Mouse (Mus musculus): ENCODE measurements around the gene Catip. TPM values are rescaled to one million over a fixed set of nuclear protein-coding genes. Genes with fewer than 3 reads are reported as not detected.

Gene Catip
- total RNA-seq, 2 experiments from 2014 or later, result 0.44 TPM; not detected in 1

DNA sequence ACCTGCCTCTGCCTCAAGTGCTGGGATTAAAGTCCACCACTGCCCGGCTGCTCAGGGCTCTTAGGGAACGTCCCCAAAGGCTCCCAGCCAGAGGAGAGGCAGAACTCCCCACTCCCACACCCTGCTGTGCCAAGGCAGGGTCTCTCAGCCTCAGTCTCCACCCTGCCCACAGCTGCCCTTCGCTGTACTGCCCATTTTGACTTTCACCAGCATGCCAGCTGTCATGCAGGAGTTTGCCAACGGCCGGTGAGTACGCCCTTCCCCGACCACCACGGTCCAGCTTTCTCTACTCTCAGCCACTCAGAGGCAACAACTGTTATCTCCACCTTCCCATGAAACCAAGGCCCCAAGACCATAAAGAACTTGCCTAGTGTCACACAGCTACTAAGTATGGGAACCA, 22.6 kb downstream of the Catip start:
- no peak for DNase-seq

DNA sequence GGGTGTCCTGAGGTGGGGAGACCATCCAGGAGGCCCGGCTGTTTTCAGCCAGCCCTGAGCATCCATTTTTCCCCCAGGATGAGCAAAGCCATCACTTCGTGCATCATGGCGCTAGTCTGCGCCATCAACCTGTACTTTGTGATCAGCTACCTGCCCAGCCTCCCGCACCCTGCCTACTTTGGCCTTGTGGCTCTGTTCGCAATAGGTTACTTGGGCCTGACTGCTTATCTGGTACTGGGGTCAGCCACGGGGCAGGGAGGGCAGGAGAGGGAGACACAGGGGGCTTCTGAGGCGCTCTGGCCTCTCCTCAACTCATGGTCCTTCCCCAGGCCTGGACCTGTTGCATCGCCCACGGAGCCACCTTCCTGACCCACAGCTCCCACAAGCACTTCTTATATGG, 23.2 kb downstream of the Catip start:
- DNase-seq, result no peak

DNA sequence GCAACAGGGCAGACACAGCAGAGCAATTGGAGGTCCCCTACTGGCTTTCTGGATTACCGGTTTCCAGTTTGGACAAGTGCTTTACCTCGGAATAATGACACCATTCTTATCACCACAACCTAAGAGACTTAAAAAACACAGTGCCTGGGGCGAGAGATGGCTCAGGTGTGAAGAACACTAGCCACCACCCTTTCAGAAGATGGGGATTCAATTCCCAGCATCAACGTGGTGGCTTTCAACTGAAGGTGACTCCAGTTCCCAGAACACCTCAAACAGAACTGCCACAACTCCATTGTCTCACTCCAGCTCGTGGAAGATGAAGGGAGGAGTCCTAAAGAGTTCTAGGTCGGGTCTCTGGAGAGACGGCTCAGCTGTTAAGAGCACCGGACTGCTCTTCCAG, 23.6 kb downstream of the Catip start:
- DNase-seq, result no peak

DNA sequence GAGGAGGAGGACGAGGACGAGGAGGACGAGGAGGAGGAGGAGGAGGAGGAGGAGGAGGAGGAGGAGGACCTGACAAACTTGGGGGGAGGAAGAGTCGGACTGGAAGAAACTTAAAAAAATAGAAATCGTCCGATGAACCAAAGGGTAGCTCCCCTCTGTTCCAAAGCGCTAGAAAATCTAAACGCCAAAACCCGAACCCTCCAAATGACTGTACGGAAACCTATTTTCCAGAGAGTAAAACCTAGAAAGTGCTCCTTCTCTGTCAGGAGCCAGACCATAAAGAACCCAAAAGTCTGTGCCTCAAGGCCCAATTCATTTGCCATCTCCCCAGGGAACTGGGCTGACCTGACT, 24.4 kb downstream of the Catip start:
- DNase-seq, result no peak

DNA sequence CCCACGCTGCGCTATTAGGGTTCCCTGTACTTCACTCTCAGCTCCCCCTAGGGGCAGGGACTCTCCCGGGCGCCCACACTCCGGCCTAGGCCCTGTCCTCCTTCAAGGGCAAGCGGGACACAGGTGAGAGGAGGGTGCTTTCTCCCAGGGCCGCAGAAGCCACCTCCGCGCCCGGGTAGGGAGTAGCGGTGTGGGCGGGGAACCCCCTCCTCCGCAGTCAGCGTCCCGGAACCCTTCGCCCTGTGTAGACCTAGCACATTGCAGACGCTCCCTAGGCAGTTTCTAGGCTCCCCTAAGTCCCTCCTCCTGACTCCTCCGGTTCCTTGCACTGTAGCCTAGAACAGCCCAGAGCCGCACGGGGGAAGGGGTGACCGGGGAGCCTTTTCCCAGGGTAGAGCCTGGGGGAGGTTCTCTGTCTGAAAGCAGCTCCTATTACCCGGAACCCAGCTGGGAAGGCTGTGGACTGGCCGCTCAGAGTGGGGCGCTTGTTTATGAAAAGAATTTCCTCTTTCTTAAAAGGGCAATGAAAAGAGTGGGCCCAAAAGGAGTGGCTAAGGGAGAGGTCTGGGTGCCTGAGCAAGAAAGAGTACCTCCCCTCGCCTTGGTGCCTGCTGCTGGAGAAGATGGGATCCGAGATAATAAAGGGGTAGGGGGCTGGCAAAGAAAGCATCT, 24.9 kb downstream of the Catip start:
- DNase-seq, result peak; percentile 97 to 98

DNA sequence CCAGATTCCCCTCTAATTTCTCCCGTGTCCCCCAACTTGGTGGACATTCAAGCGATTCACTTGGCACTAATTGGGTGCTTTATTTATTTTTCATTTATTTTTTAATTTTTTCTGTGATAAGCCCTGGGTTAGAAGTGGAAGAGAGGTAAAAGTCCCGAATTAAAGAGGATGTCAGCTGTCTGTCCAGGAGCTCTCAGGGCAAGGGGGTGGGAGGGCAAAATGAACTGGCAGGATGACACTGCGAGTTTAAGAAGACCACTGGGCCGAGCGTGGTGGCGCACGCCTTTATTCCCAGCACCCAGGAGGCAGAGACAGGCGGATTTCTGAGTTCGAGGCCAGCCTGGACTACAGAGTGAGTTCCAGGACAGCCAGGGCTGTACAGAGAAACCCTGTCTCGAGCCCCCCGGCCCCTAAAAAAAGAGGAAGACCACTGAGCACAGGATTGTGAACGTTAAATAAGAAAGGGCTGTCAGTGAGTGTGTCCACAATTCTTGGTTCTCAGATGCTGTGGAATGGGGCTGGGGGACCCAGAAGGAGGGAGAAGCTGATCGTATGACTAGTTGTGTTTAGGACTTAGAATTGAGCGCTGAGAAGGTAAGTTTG, 25.6 kb downstream of the Catip start:
- DNase-seq, result no peak

DNA sequence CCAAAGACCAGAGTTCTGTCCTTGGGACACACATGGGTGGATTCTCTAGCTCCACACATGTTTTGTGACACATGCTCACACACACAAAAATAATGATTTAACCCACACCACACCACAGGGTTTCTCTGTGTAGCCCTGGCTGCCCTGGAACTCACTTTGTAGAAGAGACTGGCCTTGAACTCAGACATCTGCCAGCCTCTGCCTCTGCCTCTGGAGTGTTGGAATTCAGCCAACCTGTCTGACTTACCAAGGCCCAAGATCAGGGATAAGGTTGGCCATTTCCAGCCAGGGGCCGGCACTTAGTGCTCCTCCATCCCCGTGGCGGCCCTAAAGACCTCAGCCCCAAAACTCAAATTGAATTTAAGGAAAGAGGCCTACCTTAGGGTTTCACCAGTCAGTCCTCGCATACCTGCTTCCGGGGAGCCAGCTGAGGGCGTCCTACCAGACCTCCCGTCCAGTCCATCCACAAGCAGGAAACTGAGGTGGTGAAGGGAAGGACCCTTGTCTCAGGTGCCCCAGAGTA, 26.6 kb downstream of the Catip start:
- no peak for DNase-seq

DNA sequence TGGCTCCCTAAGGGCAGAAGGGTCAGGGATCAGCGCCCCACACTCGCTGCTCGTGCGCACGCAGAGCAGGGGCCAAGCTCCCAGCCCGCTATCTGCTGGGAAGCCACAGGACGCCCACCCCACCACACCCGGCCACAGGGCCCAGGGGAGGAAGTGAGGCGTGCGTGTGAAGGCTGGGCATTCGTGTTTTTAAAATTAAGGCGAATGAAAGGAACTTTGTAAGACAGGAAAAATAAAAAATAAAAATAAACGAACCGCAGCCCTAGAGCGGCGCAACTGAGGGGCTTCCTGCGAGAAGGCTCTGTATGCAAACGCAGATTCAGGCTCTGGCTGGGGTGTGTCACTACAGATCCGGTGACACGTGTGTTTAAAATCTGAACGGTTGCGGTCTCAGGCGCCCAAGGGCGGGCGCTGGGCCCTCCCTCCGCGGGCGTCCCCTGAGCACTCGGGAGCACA, 28.0 kb downstream of the Catip start:
- peak; percentile 69 to 74 for DNase-seq

DNA sequence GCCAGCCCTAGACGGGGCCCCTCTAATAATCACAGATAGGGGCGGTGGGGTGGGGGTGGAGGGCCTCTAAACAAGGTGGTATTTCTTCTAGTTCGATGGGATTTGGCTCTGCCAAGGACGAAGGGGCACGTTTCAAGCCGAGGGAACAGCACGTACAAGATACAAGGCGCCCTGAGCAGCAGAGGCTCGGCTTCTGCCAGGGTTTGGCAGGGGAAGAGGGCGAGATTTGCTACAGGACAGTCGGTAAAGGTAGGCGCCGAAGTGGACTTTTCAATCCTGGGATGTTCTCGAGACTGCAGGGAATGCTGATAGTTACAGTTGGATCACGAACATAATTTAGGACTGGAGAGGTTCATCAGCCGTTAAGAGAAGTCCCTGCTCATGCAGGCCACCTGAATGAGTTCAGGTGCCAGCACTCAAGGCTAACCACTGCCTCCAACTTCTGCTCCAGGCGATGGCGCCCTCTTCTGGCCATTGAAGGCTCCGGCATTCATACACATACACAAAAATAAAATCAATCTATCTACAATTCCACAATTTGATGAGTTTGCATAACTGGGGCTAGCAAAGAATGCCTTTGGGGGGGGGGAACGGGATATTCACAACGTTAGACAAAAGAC, 28.5 kb downstream of the Catip start:
- peak; percentile 75 to 85 for DNase-seq

DNA sequence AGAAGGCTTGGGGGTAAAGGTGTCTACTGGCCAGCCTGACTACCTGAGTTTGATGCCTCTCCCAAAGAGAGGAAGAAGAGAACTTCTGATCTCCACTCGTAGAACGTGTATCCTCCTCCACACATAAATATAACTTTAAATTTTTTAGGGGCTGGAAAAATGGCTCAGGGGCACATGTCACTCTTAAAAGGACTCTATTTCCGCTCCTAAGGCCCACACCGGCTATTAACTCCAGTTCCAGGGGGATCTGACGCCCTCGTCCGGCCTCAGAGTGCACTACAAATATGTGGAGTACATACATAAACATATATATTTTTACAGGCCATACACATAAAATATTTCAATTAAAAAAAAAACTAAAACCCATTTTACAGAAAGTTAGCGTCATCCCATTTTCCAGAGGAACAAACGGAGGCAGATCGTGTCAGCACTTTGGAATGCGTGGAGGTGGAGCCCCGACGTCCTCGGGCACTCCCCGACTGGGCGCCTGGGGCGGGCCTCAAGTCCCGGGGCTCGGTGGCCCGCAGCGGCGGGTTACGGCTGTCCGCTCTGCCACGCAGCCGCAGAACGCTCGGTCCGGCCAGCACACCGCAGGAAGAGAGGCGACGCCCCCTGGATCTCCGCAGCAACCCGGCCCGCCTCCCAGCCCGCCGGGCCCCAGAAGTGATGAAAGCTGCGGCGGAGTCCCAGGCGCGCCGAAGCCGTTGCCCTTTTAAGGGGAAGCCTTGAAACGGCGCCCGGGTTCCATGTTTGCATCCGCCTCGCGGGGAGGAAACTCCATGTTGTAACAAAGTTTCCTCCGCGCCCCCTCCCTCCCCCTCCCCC, 29.2 kb downstream of the Catip start, which contains the start of gene Ctdsp1:
Gene Ctdsp1 (plus strand): TSS at position 586 of the 825 bp plus-strand sequence.
- peak; percentile 99 for DNase-seq

DNA sequence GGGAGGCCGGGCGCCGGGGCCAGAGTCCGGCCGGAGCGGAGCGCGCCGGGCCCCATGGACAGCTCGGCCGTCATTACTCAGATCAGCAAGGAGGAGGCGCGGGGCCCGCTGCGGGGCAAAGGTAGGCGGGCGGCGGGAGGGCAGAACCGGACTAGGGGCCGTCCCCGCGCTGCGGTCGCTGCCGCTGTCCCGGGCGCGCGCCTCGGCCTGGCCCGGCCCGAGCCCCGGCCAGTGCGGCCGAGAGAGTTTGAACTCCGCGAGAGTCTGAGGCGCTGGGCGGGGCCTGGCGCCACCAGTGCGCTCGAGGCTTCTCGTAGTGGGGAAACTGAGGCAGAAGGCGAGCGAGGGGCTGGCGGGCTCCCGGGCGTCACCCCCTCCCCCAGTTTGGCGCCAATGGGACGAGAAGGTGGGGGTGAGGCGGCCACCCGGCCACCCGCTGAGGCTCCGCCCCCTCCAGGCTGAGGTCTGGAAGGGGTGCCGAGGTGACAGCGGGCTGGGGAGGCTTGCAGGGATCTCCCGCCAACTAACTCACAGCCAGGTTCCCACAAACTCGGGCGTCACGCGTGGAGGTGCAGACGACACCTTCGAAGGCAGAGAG, 30.0 kb downstream of the Catip start:
- DNase-seq, result peak; percentile 87 to 90

DNA sequence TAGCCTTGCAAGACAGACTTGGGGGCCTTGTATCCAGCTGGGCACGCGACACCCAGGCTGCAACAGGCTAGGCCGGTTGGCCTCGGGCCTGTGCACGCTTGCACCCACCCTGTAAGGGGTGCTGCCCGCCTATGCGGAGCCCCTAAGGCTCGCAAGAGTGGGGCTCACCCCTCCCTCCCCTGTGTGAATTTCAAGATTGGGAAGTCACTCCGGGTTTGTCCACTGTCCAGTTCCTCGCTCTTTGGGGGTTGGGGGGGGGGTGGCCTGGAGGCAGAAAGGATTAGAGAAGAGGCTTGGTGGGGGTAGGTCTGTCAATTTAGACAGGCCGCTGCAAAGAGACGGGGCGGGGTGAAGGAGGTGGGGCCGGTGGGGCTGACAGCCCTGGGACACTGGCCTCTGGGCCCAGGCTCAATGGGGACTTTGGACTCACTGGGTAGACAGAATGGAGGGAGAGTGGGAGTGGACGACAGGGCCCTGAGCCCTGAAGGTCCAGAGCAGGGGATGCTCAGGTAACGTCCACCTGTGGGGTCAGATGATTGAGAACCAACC, 30.6 kb downstream of the Catip start:
- no peak for DNase-seq

DNA sequence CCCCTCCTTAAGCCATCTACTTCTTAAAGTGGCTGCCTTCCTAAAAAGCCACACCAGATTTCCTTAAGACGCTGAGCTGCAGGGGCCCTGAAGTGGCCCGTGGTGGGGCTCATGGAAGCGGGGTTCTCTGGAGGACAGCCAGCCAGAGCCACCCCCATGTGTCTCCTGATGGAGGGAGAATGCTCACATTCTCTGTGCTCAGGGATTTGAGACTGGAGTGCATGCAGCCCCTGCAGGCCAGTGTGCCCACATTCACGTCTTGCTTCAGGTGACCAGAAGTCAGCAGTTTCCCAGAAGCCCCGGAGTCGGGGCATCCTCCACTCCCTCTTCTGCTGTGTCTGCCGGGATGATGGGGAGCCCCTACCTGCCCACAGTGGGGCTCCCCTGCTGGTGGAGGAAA, 31.1 kb downstream of the Catip start:
- no peak for DNase-seq

DNA sequence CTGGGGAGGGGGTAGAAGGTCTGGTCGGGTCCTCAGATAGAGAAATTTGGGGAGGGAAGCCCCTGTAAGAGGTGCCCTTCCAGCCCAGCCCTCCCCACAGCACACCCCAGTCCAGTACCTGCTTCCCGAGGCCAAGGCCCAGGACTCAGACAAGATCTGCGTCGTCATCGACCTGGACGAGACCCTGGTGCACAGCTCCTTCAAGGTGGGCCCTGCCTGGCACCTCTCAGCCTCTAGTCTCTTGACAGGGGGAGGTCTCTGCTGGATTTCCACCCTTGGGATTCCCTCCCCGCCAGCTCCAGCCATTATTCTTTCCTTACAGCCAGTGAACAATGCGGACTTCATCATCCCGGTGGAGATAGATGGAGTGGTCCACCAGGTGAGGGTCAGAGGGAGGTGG, 31.8 kb downstream of the Catip start:
- DNase-seq, result no peak

DNA sequence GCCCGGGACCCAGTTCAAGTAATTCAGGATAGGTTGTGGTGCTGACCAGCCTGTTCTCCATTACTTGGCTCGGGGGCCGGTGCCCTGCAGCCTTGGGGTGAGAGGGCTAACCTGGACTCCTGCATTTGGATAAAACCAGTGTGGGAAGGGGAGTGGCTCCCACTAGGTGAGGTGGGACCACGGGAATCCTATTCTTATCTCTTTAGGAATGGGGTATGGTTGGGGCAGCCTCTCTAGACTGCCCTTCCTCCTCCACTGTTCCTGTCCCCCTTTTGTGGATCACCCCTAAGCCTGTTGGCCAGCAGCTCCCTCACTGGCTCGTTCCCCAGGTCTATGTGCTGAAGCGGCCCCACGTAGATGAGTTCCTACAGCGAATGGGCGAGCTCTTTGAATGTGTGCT, 32.4 kb downstream of the Catip start:
- no peak for DNase-seq

DNA sequence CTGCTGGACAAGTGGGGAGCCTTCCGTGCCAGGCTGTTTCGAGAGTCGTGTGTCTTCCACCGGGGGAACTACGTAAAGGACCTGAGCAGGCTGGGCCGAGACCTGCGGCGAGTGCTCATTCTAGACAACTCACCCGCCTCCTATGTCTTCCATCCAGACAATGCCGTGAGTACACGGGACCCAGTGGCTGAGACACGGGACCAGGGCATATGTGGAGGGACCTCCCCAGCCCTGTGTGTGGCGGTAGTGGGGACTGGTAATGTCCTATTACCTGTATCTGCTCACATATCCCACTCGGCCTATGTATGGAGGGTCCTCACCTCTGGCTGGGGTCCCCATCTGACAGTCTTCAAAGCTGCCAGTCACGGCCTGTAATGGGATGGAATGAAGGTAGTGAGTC, 33.0 kb downstream of the Catip start:
- DNase-seq, result no peak

DNA sequence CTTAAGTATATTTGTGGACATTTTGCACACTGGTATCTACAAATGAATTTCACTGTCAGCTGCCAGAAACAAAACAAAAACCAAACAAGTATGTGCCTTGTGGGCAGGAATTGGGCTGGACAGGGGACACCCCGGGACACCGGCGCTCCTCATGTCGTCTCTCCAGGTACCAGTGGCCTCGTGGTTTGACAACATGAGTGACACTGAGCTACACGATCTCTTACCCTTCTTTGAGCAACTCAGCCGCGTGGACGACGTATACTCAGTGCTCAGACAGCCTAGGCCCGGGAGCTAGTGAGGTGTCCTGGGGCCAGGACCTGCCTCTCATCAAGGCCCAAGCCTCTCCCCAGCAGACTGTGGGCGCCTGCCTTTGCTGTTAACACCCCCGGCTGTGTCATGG, 33.4 kb downstream of the Catip start:
- DNase-seq, result no peak

DNA sequence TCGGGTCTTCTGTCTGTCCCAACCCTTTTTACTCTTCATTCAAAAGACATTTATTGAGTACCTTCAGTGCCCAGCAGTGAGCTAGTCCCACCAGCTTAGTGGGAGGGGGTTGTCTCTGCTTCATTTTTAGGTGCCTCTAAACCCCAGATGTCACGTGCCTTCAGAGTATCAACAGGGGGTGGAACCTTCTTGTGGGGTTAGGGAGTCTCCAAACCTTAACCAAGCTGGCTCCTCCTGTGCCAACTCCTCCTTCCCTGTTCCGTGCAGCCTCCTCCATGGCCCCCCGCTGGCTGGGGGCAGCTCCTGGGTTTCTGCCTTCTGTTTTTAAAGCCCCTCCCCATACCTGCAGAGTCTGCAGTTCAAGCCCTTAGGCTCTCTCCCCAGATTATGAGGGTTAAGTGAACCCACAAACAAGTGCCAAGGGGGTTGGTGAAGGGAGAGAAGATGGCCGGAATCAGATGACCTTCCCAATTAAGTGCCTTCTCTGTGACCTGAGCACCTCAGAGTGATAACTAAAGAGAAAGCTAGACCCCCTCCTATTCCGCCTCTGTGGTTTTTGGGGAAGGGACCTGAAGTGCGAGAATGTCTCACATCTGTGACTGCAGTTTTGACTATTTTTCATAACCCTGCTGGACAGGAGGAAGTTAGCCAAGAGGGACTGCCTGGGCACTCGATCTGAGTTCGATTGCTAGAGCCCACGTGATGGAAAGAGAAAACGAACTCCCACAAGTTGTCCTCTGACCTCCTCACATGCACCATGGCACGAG, 34.7 kb downstream of the Catip start:
- DNase-seq, result peak in 1 of 2 experiments; percentile 67

DNA sequence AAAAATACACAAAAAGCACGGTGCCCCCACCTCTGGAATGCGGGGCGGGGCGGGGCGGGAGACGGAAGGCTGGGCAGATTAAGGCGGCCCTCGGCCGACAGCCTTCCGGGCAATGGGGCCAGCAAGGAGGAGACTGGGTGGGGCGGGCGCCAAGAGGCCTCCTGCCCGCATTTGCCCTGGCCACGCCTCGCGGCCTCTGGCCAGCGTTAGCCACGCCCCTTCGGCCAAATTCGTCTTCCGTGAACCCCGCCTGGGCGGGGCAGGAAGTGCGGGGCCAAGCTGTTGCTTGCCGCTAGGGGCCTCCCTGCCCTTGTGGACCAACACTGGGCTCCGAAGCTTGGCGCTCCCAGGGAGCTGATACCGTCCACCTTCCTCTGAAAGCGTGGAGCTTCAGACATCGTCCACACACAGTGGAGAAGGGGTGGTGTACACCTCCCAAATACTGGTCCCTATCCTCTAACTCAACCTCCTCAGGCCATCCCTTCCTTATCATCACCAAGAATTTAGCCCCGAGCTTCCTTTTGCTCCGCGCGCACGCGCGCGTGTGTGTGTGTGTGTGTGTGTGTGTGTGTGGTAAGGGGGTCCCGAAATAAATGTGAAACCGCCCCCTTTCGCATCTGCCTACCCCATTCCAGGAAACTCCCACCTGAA, 35.5 kb downstream of the Catip start:
- DNase-seq, result peak; percentile 99

DNA sequence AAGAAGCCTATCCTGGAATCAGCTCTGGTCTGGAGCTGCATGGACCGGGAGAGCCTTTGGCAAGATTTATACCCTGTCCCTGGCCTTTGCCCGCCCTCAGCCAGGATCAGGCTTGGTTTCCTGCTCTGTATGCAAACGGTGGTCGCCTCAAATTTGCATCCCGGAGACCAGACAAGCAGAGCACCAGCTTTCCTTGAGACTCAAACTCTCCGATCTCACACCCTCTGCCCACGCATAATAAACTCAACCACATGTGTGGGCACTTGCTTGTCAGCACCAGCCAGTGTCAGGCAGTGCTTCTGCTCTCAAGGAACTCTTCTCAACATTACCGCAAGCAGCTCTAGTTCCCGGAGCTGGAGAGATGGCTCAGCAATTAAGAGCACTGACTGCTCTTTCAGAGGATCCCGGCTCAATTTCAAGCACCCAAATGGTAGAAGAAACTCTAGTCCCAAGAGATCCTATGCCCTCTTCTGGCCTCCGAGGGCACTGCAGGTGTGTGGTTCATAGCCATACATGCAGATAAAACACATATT, 36.1 kb downstream of the Catip start:
- peak; percentile 73 to 85 for DNase-seq

All from heart, adult 18-20 months (tissue).